Mouse (Mus musculus) MEL (cell line): ENCODE measurements at regions not wholly inside any gene's neighbourhood (a gene's known extent, or its start where the extent isn't known, plus 50 kb on each side); places are given as distances from the start of the nearest gene placed in this dataset.

Source experiments
- DNase-seq: peaks from one replicate; pipeline ENCODE4 v3.0.0; 2011; ENCODE audit warnings: low read depth, low spot score
- H3K27ac ChIP-seq: 2 replicates; pipeline ENCODE4 v1.5.1; 2012; ENCODE audit warnings: low read depth, mild to moderate bottlenecking, control low read depth, low read length, moderate library complexity; ENCODE audit not compliant: control insufficient read depth
- H3K27me3 ChIP-seq, 2 experiments: fragments of 150-350 bp in 1 of 2; sonication (generic) in 1 of 2; 2 replicates each; pipeline ENCODE4 v1.6.1; 2012; ENCODE audit warnings: low read length in 2 of 2, mild to moderate bottlenecking in 2 of 2, improper control_type of control experiment in 1 of 2, moderate library complexity in 1 of 2; ENCODE audit not compliant: insufficient read depth in 2 of 2, control insufficient read depth in 1 of 2
- H3K36me3 ChIP-seq, 2 experiments: 2 replicates each; pipeline ENCODE4 v1.6.1; 2012 to 2014; ENCODE audit warnings: low read length in 2 of 2, improper control_type of control experiment in 1 of 2, inconsistent platforms in 1 of 2, mild to moderate bottlenecking in 1 of 2; ENCODE audit not compliant: insufficient read depth in 2 of 2, control insufficient read depth in 1 of 2
- H3K4me1 ChIP-seq, 2 experiments: fragments of 150-350 bp in 1 of 2; sonication (generic) in 1 of 2; 2 replicates each; pipeline ENCODE4 v1.6.1; 2012; ENCODE audit warnings: low read length in 2 of 2, improper control_type of control experiment in 1 of 2, mild to moderate bottlenecking in 1 of 2; ENCODE audit not compliant: insufficient read depth in 2 of 2, control insufficient read depth in 1 of 2
- H3K4me3 ChIP-seq, 2 experiments: fragments of 150-350 bp in 1 of 2; sonication (generic) in 1 of 2; 2 replicates each; pipeline ENCODE4 v1.5.1; 2012; ENCODE audit warnings: low read depth in 2 of 2, low read length in 2 of 2, mild to moderate bottlenecking in 2 of 2, moderate library complexity in 2 of 2, control low read depth in 1 of 2, improper control_type of control experiment in 1 of 2; ENCODE audit not compliant: control insufficient read depth in 1 of 2, insufficient read depth in 1 of 2
- H3K79me2 ChIP-seq: 2 replicates; pipeline ENCODE4 v1.6.1; 2012; ENCODE audit warnings: mild to moderate bottlenecking, low read length, moderate library complexity; ENCODE audit not compliant: control insufficient read depth, poor library complexity, insufficient read depth
- H3K9ac ChIP-seq: 2 replicates; pipeline ENCODE4 v1.6.1; 2012; ENCODE audit warnings: low read depth, mild to moderate bottlenecking, control low read depth, low read length, moderate library complexity; ENCODE audit not compliant: control insufficient read depth, poor library complexity, severe bottlenecking
- H3K9me3 ChIP-seq: fragments of 150-350 bp; sonication (generic); replicated peaks from 2 replicates; pipeline ENCODE4 v1.6.1; 2012; ENCODE audit warnings: mild to moderate bottlenecking, low read length, improper control_type of control experiment, moderate library complexity; ENCODE audit not compliant: insufficient read depth
- BHLHE40 ChIP-seq: IDR thresholded peaks from 2 replicates; pipeline ENCODE4 v1.6.1; 2012; ENCODE audit warnings: low read depth, mild to moderate bottlenecking, inconsistent platforms, low read length, improper control_type of control experiment, borderline replicate concordance
- CHD1 ChIP-seq: IDR thresholded peaks from 2 replicates; pipeline ENCODE4 v1.6.1; 2012; ENCODE audit warnings: low read depth, mild to moderate bottlenecking, inconsistent platforms, low read length, improper control_type of control experiment
- CHD2 ChIP-seq: IDR thresholded peaks from 2 replicates; pipeline ENCODE4 v1.6.1; 2011; ENCODE audit warnings: low read length, improper control_type of control experiment
- CTCF ChIP-seq, 3 experiments: IDR thresholded peaks in 2 of 3; conservative IDR thresholded peaks in 1 of 3; 2 replicates each; pipeline ENCODE4 v1.5.1; 2011 to 2012; ENCODE audit warnings: low read length in 3 of 3, low read depth in 2 of 3, mild to moderate bottlenecking in 2 of 3, improper control_type of control experiment in 1 of 3, inconsistent platforms in 1 of 3, mixed read lengths in 1 of 3, moderate library complexity in 1 of 3; ENCODE audit not compliant: control insufficient read depth in 1 of 3, insufficient read depth in 1 of 3, poor library complexity in 1 of 3, severe bottlenecking in 1 of 3
- E2F4 ChIP-seq: IDR thresholded peaks from 2 replicates; pipeline ENCODE4 v1.6.1; 2011; ENCODE audit warnings: low read depth, low read length, improper control_type of control experiment, borderline replicate concordance
- EP300 ChIP-seq, 2 experiments: IDR thresholded peaks; 2 replicates each; pipeline ENCODE4 v1.6.1; 2011; ENCODE audit warnings: improper control_type of control experiment in 2 of 2, low read length in 2 of 2, low read depth in 1 of 2, mild to moderate bottlenecking in 1 of 2
- ETS1 ChIP-seq: IDR thresholded peaks from 2 replicates; pipeline ENCODE4 v1.6.1; 2012; ENCODE audit warnings: low read depth, mild to moderate bottlenecking, inconsistent platforms, low read length, improper control_type of control experiment, moderate library complexity
- GATA1 ChIP-seq: IDR thresholded peaks from 2 replicates; pipeline ENCODE4 v1.6.1; 2011; ENCODE audit warnings: low read depth, low read length, improper control_type of control experiment
- MAX ChIP-seq: IDR thresholded peaks from 2 replicates; pipeline ENCODE4 v1.6.1; 2011; ENCODE audit warnings: low read length, improper control_type of control experiment
- MAZ ChIP-seq: IDR thresholded peaks from 2 replicates; pipeline ENCODE4 v1.6.1; 2012; ENCODE audit warnings: low read depth, mild to moderate bottlenecking, inconsistent platforms, low read length, improper control_type of control experiment
- MEF2A ChIP-seq: IDR thresholded peaks from 2 replicates; pipeline ENCODE4 v1.6.1; 2014; ENCODE audit warnings: low read depth, mild to moderate bottlenecking, inconsistent platforms, low read length, improper control_type of control experiment; ENCODE audit not compliant: poor library complexity, insufficient replicate concordance, severe bottlenecking; ENCODE audit errors: extremely low read depth
- MXI1 ChIP-seq: IDR thresholded peaks from 2 replicates; pipeline ENCODE4 v1.6.1; 2011; ENCODE audit warnings: mild to moderate bottlenecking, low read depth, low read length, improper control_type of control experiment
- MYB ChIP-seq: IDR thresholded peaks from 2 replicates; pipeline ENCODE4 v1.6.1; 2011; ENCODE audit warnings: mild to moderate bottlenecking, low read depth, low read length, improper control_type of control experiment
- MYC ChIP-seq: IDR thresholded peaks from 2 replicates; pipeline ENCODE4 v1.6.1; 2011; ENCODE audit warnings: low read depth, mild to moderate bottlenecking, low read length, improper control_type of control experiment, moderate library complexity
- NELFE ChIP-seq: IDR thresholded peaks from 2 replicates; pipeline ENCODE4 v1.6.1; 2011; ENCODE audit warnings: low read depth, low read length, improper control_type of control experiment
- POLR2A ChIP-seq, 2 experiments: IDR thresholded peaks; 2 replicates each; pipeline ENCODE4 v1.6.1; 2011 to 2012; ENCODE audit warnings: low read length in 2 of 2, mild to moderate bottlenecking in 2 of 2, control low read depth in 1 of 2, improper control_type of control experiment in 1 of 2, low read depth in 1 of 2, moderate library complexity in 1 of 2; ENCODE audit not compliant: control insufficient read depth in 1 of 2, insufficient read depth in 1 of 2, poor library complexity in 1 of 2
- POLR2AphosphoS2 ChIP-seq: IDR thresholded peaks from 2 replicates; pipeline ENCODE4 v1.6.1; 2011; ENCODE audit warnings: low read length, improper control_type of control experiment
- POLR2AphosphoS5 ChIP-seq: IDR thresholded peaks from 2 replicates; pipeline ENCODE4 v1.6.1; 2012; ENCODE audit warnings: low read depth, borderline replicate concordance, mild to moderate bottlenecking, inconsistent platforms, low read length, moderate library complexity, mixed read lengths
- RAD21 ChIP-seq: IDR thresholded peaks from 2 replicates; pipeline ENCODE4 v1.6.1; 2011; ENCODE audit warnings: mild to moderate bottlenecking, low read depth, low read length, improper control_type of control experiment
- RCOR1 ChIP-seq: IDR thresholded peaks from 2 replicates; pipeline ENCODE4 v1.6.1; 2012; ENCODE audit warnings: low read depth, mild to moderate bottlenecking, inconsistent platforms, low read length, improper control_type of control experiment
- SMC3 ChIP-seq: IDR thresholded peaks from 2 replicates; pipeline ENCODE4 v1.6.1; 2011; ENCODE audit warnings: low read depth, low read length, improper control_type of control experiment
- TAL1 ChIP-seq: IDR thresholded peaks from 2 replicates; pipeline ENCODE4 v1.6.1; 2012; ENCODE audit warnings: mild to moderate bottlenecking, inconsistent platforms, low read length, moderate library complexity, mixed read lengths
- TBP ChIP-seq: IDR thresholded peaks from 2 replicates; pipeline ENCODE4 v1.8.0; 2011; ENCODE audit warnings: low read depth, low read length, improper control_type of control experiment
- TCF12 ChIP-seq: IDR thresholded peaks from 2 replicates; pipeline ENCODE4 v1.6.1; 2014; ENCODE audit warnings: low read depth, mild to moderate bottlenecking, inconsistent platforms, low read length, improper control_type of control experiment, moderate library complexity
- USF1 ChIP-seq: IDR thresholded peaks from 2 replicates; pipeline ENCODE4 v1.6.1; 2014; ENCODE audit warnings: low read depth, mild to moderate bottlenecking, inconsistent platforms, low read length, improper control_type of control experiment, moderate library complexity
- USF2 ChIP-seq, 2 experiments: IDR thresholded peaks; 2 replicates each; pipeline ENCODE4 v1.6.1; 2011 to 2012; ENCODE audit warnings: improper control_type of control experiment in 2 of 2, low read length in 2 of 2, borderline replicate concordance in 1 of 2, inconsistent platforms in 1 of 2, low read depth in 1 of 2, mild to moderate bottlenecking in 1 of 2; ENCODE audit not compliant: insufficient read depth in 1 of 2
- ZNF384 ChIP-seq: IDR thresholded peaks from 2 replicates; pipeline ENCODE4 v1.6.1; 2012; ENCODE audit warnings: low read depth, mild to moderate bottlenecking, inconsistent platforms, low read length, improper control_type of control experiment

GRCm38 (mm10) chr1:81916840-81917239 is 316.1 kb upstream of the Gm9747 start:
- no peak for TF ChIP-seq USF1
- TF ChIP-seq GATA1: no peak
- no peak for TF ChIP-seq TCF12
- no peak for TF ChIP-seq POLR2AphosphoS5
- TF ChIP-seq MEF2A: no peak
- no peak for TF ChIP-seq SMC3
- no peak for TF ChIP-seq ZNF384
- TF ChIP-seq MXI1: no peak
- no peak for TF ChIP-seq CTCF (IDR thresholded peaks at IDR 0.05 in 2 of 3, conservative IDR thresholded peaks at IDR 0.05 in 1 of 3; ENCODE audit: control insufficient read depth in 1 of 3, insufficient read depth in 1 of 3, low read depth in 2 of 3, low read length in 3 of 3, poor library complexity in 1 of 3, severe bottlenecking in 1 of 3)
- TF ChIP-seq MYB: no peak
- TF ChIP-seq MYC: no peak
- no peak for DNase-seq
- H3K4me3 ChIP-seq: no peak overlapping the region
- H3K9me3 ChIP-seq: no peaks in the 10 kb centered on the region
- no peaks in the 10 kb centered on the region for H3K27me3 ChIP-seq
- no peaks in the 10 kb centered on the region for H3K4me1 ChIP-seq
- no peaks in the 10 kb centered on the region for H3K79me2 ChIP-seq
- H3K27ac ChIP-seq: no peak overlapping the region
- H3K9ac ChIP-seq: no peak overlapping the region
- H3K36me3 ChIP-seq: no peaks in the 10 kb centered on the region

- no peak overlapping the region for H3K4me3 ChIP-seq
- H3K27ac ChIP-seq: no peak overlapping the region
- H3K9me3 ChIP-seq: no peaks in the 10 kb centered on the region
- H3K79me2 ChIP-seq: no peaks in the 10 kb centered on the region
- TF ChIP-seq EP300 (IDR thresholded peaks at IDR 0.05; ENCODE audit: low read depth in 1 of 2, low read length in 2 of 2) (no peak), MYC (no peak), NELFE (no peak), BHLHE40 (no peak), USF2 (IDR thresholded peaks at IDR 0.05; ENCODE audit: borderline replicate concordance in 1 of 2, insufficient read depth in 1 of 2, low read depth in 1 of 2, low read length in 2 of 2) (no peak), E2F4 (no peak), TAL1 (no peak), MEF2A (no peak), USF1 (no peak), GATA1 (no peak), CHD2 (no peak), ETS1 (no peak), RAD21 (no peak), TBP (no peak), RCOR1 (no peak), POLR2A (IDR thresholded peaks at IDR 0.05; ENCODE audit: control insufficient read depth in 1 of 2, insufficient read depth in 1 of 2, low read depth in 1 of 2, low read length in 2 of 2, poor library complexity in 1 of 2) (no peak), CHD1 (no peak), MAX (no peak), POLR2AphosphoS2 (no peak), MAZ (no peak)
- H3K4me1 ChIP-seq: no peaks in the 10 kb centered on the region
- no peak overlapping the region for H3K9ac ChIP-seq
- H3K36me3 ChIP-seq: no peaks in the 10 kb centered on the region
- DNase-seq: no peak
- H3K27me3 ChIP-seq: no peaks in the 10 kb centered on the region
Measured at GRCm38 (mm10) chr1:81927721-81928120, 305.2 kb upstream of the Gm9747 start.
